Mouse (Mus musculus): ENCODE measurements around the gene Ccdc194. TPM values are rescaled to one million over a fixed set of nuclear protein-coding genes. Genes with fewer than 3 reads are reported as not detected.

Gene Ccdc194
- polyA plus RNA-seq, 1 experiment from 2014 or later: not detected

- Histone ChIP-seq H3K27me3 (ENCODE audit: control insufficient read depth, insufficient read depth, low read length) (peaks cover 30% of the 10 kb centered on the region), H3K9me3 (ENCODE audit: control insufficient read depth, low read length) (no peaks in the 10 kb centered on the region), H3K4me1 (replicated peaks; ENCODE audit: control insufficient read depth, insufficient read depth, low read length) (peaks cover 5% of the 10 kb centered on the region; the same call in 1 of the 2 replicates), H3K9ac (ENCODE audit: low read length) (no peak overlapping the region), H3K4me3 (ENCODE audit: low read depth, low read length) (no peak overlapping the region), H3K4me2 (ENCODE audit: low read depth, low read length, severe bottlenecking) (no peak overlapping the region), H3K36me3 (ENCODE audit: control insufficient read depth, insufficient read depth, low read length) (no peaks in the 10 kb centered on the region), H3K27ac (ENCODE audit: low read depth, low read length) (no peak overlapping the region)
- no peak for ATAC-seq (replicated peaks; ENCODE audit: low FRiP score)
- WGBS: 62% methylated on average over 2 of the region's 2 CpGs
- DNase-seq (ENCODE audit: low spot score): no peak
Observed at GRCm38 (mm10) chr8:71509316-71509715, 16.2 kb downstream of the Ccdc194 start.

DNA sequence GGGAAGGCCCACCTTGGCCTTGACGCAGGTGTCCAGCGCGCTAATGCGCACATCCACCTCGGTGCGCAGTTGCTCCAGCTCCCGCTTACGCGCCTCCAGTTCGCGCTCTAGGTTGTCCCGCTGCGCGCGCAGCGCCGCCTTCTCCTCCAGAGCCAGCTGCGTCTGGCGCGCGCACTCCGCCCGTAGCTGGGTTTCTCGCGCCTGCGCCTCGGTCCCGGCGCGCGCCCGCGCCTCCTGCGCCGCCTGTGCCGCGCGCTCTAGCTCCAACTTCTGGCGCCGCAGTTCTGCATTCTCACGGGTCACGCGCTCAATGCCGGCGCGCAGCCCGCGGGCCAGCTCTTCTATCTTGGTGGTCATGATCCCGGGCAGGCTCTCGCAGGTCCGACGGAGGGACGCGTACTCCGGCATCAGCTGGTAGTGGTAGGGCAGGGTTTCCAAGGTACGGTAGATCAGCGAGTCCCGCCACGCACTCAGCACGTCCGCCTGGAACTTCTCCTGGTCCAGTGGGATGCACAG lies 17.9 kb downstream of the Ccdc194 start:
- H3K4me2 ChIP-seq (ENCODE audit: low read depth, low read length, severe bottlenecking): peak overlapping the region; percentile 57
- DNase-seq (ENCODE audit: low spot score) (peak; percentile 89), ATAC-seq (replicated peaks; ENCODE audit: low FRiP score) (peak; percentile 77)
- H3K4me3 ChIP-seq (ENCODE audit: low read depth, low read length): peak overlapping the region; percentile 33
- WGBS: under 1% methylated on average over 61 of the region's 61 CpGs
- H3K27ac ChIP-seq (ENCODE audit: low read depth, low read length): no peak overlapping the region
- no peaks in the 10 kb centered on the region for H3K36me3 ChIP-seq (ENCODE audit: control insufficient read depth, insufficient read depth, low read length)
- no peaks in the 10 kb centered on the region for H3K9me3 ChIP-seq (ENCODE audit: control insufficient read depth, low read length)
- peak overlapping the region; percentile 17; the same call in 1 of the 2 replicates for H3K9ac ChIP-seq (ENCODE audit: low read length)
- peaks cover 5% of the 10 kb centered on the region; the same call in 1 of the 2 replicates for H3K4me1 ChIP-seq (replicated peaks; ENCODE audit: control insufficient read depth, insufficient read depth, low read length)
- H3K27me3 ChIP-seq (ENCODE audit: control insufficient read depth, insufficient read depth, low read length): peaks cover 30% of the 10 kb centered on the region

- Histone ChIP-seq H3K27ac (ENCODE audit: low read depth, low read length) (no peak overlapping the region), H3K4me2 (ENCODE audit: low read depth, low read length, severe bottlenecking) (no peak overlapping the region), H3K27me3 (ENCODE audit: control insufficient read depth, insufficient read depth, low read length) (peaks cover 30% of the 10 kb centered on the region), H3K9ac (ENCODE audit: low read length) (no peak overlapping the region), H3K36me3 (ENCODE audit: control insufficient read depth, insufficient read depth, low read length) (no peaks in the 10 kb centered on the region), H3K9me3 (ENCODE audit: control insufficient read depth, low read length) (no peaks in the 10 kb centered on the region), H3K4me1 (replicated peaks; ENCODE audit: control insufficient read depth, insufficient read depth, low read length) (peaks cover 5% of the 10 kb centered on the region; the same call in 1 of the 2 replicates), H3K4me3 (ENCODE audit: low read depth, low read length) (no peak overlapping the region)
- no peak for DNase-seq (ENCODE audit: low spot score)
- 84% methylated on average over 4 of the region's 4 CpGs for WGBS
- no peak for ATAC-seq (replicated peaks; ENCODE audit: low FRiP score)
Observed at GRCm38 (mm10) chr8:71505979-71506378, 19.5 kb downstream of the Ccdc194 start.

DNA sequence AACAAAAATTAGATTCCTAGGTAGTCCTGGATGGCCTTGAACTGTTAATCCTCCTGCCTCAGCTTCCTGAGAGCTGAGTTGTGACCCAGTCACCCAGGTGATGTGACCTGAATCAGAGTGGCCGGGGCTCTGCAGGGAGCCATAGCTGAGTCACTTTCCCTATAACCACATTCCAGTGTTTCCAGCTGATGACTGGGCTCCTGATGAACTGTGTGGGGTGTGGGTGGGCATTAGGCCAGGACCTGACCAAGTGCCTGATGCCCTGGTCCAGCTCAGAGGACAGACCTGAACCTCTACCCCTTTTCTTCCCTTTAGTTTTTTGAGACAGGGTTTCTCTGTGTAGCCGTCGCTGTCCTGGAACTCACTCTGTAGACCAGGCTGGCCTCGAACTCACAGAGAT lies 20.2 kb downstream of the Ccdc194 start:
- H3K27ac ChIP-seq (ENCODE audit: low read depth, low read length): no peak overlapping the region
- H3K4me2 ChIP-seq (ENCODE audit: low read depth, low read length, severe bottlenecking): no peak overlapping the region

DNA sequence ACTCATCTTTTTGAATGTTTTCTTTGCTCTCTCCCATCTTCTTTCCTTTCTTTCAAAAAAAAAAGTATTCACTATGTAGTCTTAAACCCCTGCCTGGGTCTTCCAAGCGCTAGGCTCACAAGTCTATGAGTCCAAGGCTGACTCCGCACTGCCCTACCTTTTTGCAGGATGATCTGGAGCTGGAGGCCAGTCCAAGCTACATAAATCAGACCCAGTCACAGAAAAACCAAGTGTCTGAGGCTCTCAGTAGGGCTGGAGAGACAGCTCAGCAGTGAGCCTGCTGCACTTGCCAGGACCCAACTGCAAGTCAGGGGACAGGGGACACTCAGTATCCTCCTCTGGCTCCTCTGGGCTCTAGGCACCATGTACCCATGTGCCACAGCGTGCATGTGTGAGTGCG lies 21.2 kb downstream of the Ccdc194 start:
- no peaks in the 10 kb centered on the region for H3K9me3 ChIP-seq (ENCODE audit: control insufficient read depth, low read length)
- ATAC-seq (replicated peaks; ENCODE audit: low FRiP score) (no peak), DNase-seq (ENCODE audit: low spot score) (no peak)
- no peaks in the 10 kb centered on the region for H3K36me3 ChIP-seq (ENCODE audit: control insufficient read depth, insufficient read depth, low read length)
- no peak overlapping the region for H3K9ac ChIP-seq (ENCODE audit: low read length)
- H3K4me2 ChIP-seq (ENCODE audit: low read depth, low read length, severe bottlenecking): no peak overlapping the region
- no peak overlapping the region for H3K4me3 ChIP-seq (ENCODE audit: low read depth, low read length)
- no peak overlapping the region for H3K27ac ChIP-seq (ENCODE audit: low read depth, low read length)
- H3K4me1 ChIP-seq (replicated peaks; ENCODE audit: control insufficient read depth, insufficient read depth, low read length): peaks cover 5% of the 10 kb centered on the region; the same call in 1 of the 2 replicates
- 83% methylated on average over 4 of the region's 4 CpGs for WGBS
- peaks cover 30% of the 10 kb centered on the region for H3K27me3 ChIP-seq (ENCODE audit: control insufficient read depth, insufficient read depth, low read length)

More for the DNA sequence above, 20.2 kb downstream of the Ccdc194 start:
- ATAC-seq (replicated peaks; ENCODE audit: low FRiP score) (no peak), DNase-seq (ENCODE audit: low spot score) (no peak)
- 96% methylated on average over 4 of the region's 4 CpGs for WGBS
- Histone ChIP-seq H3K36me3 (ENCODE audit: control insufficient read depth, insufficient read depth, low read length) (no peaks in the 10 kb centered on the region), H3K27me3 (ENCODE audit: control insufficient read depth, insufficient read depth, low read length) (peaks cover 30% of the 10 kb centered on the region), H3K9me3 (ENCODE audit: control insufficient read depth, low read length) (no peaks in the 10 kb centered on the region), H3K9ac (ENCODE audit: low read length) (no peak overlapping the region), H3K4me1 (replicated peaks; ENCODE audit: control insufficient read depth, insufficient read depth, low read length) (peaks cover 5% of the 10 kb centered on the region; the same call in 1 of the 2 replicates), H3K4me3 (ENCODE audit: low read depth, low read length) (no peak overlapping the region)

GRCm38 (mm10) chr8:71498816-71499690 lies 26.5 kb downstream of the Ccdc194 start:
- H3K4me3 ChIP-seq (ENCODE audit: low read depth, low read length): no peak overlapping the region
- no peak for ATAC-seq (replicated peaks; ENCODE audit: low FRiP score)
- no peaks in the 10 kb centered on the region for H3K36me3 ChIP-seq (ENCODE audit: control insufficient read depth, insufficient read depth, low read length)
- H3K9me3 ChIP-seq (ENCODE audit: control insufficient read depth, low read length): no peaks in the 10 kb centered on the region
- H3K27ac ChIP-seq (ENCODE audit: low read depth, low read length): 0 out of 2 replicates have a peak overlapping the region, but pooled peaks have one; percentile 18
- no peak overlapping the region for H3K9ac ChIP-seq (ENCODE audit: low read length)
- DNase-seq (ENCODE audit: low spot score): no peak
- H3K4me2 ChIP-seq (ENCODE audit: low read depth, low read length, severe bottlenecking): no peak overlapping the region
- H3K27me3 ChIP-seq (ENCODE audit: control insufficient read depth, insufficient read depth, low read length): no peaks in the 10 kb centered on the region
- H3K4me1 ChIP-seq (replicated peaks; ENCODE audit: control insufficient read depth, insufficient read depth, low read length): peaks cover 6% of the 10 kb centered on the region; the same call in 1 of the 2 replicates
- WGBS: 50% methylated on average over 15 of the region's 16 CpGs

GRCm38 (mm10) chr8:71497881-71498501 lies 27.5 kb downstream of the Ccdc194 start:
- 29% methylated on average over 15 of the region's 15 CpGs for WGBS
- H3K36me3 ChIP-seq (ENCODE audit: control insufficient read depth, insufficient read depth, low read length): no peaks in the 10 kb centered on the region
- no peaks in the 10 kb centered on the region for H3K27me3 ChIP-seq (ENCODE audit: control insufficient read depth, insufficient read depth, low read length)
- ATAC-seq (replicated peaks; ENCODE audit: low FRiP score): no peak
- no peak for DNase-seq (ENCODE audit: low spot score)
- no peaks in the 10 kb centered on the region for H3K9me3 ChIP-seq (ENCODE audit: control insufficient read depth, low read length)
- no peak overlapping the region for H3K4me2 ChIP-seq (ENCODE audit: low read depth, low read length, severe bottlenecking)
- H3K4me1 ChIP-seq (replicated peaks; ENCODE audit: control insufficient read depth, insufficient read depth, low read length): peaks cover 6% of the 10 kb centered on the region; the same call in 1 of the 2 replicates
- H3K9ac ChIP-seq (ENCODE audit: low read length): no peak overlapping the region
- 0 out of 2 replicates have a peak overlapping the region, but pooled peaks have one; percentile 18 for H3K27ac ChIP-seq (ENCODE audit: low read depth, low read length)
- H3K4me3 ChIP-seq (ENCODE audit: low read depth, low read length): no peak overlapping the region

GRCm38 (mm10) chr8:71497077-71497645 lies 28.4 kb downstream of the Ccdc194 start:
- Histone ChIP-seq H3K27me3 (ENCODE audit: control insufficient read depth, insufficient read depth, low read length) (no peaks in the 10 kb centered on the region), H3K4me1 (replicated peaks; ENCODE audit: control insufficient read depth, insufficient read depth, low read length) (peaks cover 6% of the 10 kb centered on the region; the same call in 1 of the 2 replicates), H3K36me3 (ENCODE audit: control insufficient read depth, insufficient read depth, low read length) (peaks cover 2% of the 10 kb centered on the region; the same call in 1 of the 2 replicates), H3K9ac (ENCODE audit: low read length) (no peak overlapping the region), H3K27ac (ENCODE audit: low read depth, low read length) (no peak overlapping the region), H3K4me3 (ENCODE audit: low read depth, low read length) (no peak overlapping the region), H3K9me3 (ENCODE audit: control insufficient read depth, low read length) (no peaks in the 10 kb centered on the region), H3K4me2 (ENCODE audit: low read depth, low read length, severe bottlenecking) (no peak overlapping the region)
- ATAC-seq (replicated peaks; ENCODE audit: low FRiP score) (no peak), DNase-seq (ENCODE audit: low spot score) (no peak)
- 93% methylated on average over 1 of the region's 1 CpGs for WGBS
